Mouse (Mus musculus) liver, postnatal 0 days (tissue): ENCODE measurements around the gene Gpn3. TPM values are rescaled to one million over a fixed set of nuclear protein-coding genes. Genes with fewer than 3 reads are reported as not detected.

Experiments
- ATAC-seq: fragments of 200-750 bp; cut with Nextera tagmentation; 2 replicates; pipeline ENCODE4 v1.8.0; 2017; ENCODE audit warnings: mild to moderate bottlenecking, moderate library complexity
- DNase-seq: peaks from one replicate; pipeline ENCODE4 v3.0.0-alpha.2; 2016
- H3K27ac ChIP-seq: fragments of 300-500 bp; sonication (generic); 2 replicates; pipeline ENCODE4 v1.5.1; 2014; ENCODE audit warnings: antibody characterized with exemption, moderate library complexity, mild to moderate bottlenecking, low read depth
- H3K27me3 ChIP-seq: fragments of 300-500 bp; sonication (generic); 2 replicates; pipeline ENCODE4 v1.6.1; 2014; ENCODE audit warnings: low read length, control low read depth, mixed read lengths; ENCODE audit not compliant: insufficient read depth
- H3K36me3 ChIP-seq: fragments of 300-500 bp; sonication (generic); replicated peaks from 2 replicates; pipeline ENCODE4 v1.6.1; 2014; ENCODE audit warnings: mild to moderate bottlenecking, control low read depth, low read length, moderate library complexity, mixed read lengths; ENCODE audit not compliant: insufficient read depth
- H3K4me1 ChIP-seq: fragments of 300-500 bp; sonication (generic); 2 replicates; pipeline ENCODE4 v1.6.1; 2014; ENCODE audit warnings: antibody characterized with exemption, mild to moderate bottlenecking, control low read depth; ENCODE audit not compliant: insufficient read depth
- H3K4me2 ChIP-seq: fragments of 300-500 bp; sonication (generic); 2 replicates; pipeline ENCODE4 v1.6.1; 2014; ENCODE audit warnings: low read depth, mild to moderate bottlenecking, low read length, moderate library complexity, mixed read lengths
- H3K4me3 ChIP-seq: fragments of 300-500 bp; sonication (generic); 2 replicates; pipeline ENCODE4 v1.5.1; 2014; ENCODE audit warnings: low read depth, low read length
- H3K9ac ChIP-seq: fragments of 300-500 bp; sonication (generic); replicated peaks from 2 replicates; pipeline ENCODE4 v1.6.1; 2014; ENCODE audit warnings: mild to moderate bottlenecking, moderate library complexity
- H3K9me3 ChIP-seq: fragments of 300-500 bp; sonication (generic); 2 replicates; pipeline ENCODE4 v1.6.1; 2016; ENCODE audit warnings: mild to moderate bottlenecking, control low read depth, low read length, mixed read lengths
- CTCF ChIP-seq: sonication (generic); IDR thresholded peaks from 2 replicates; pipeline ENCODE4 v1.5.1; 2016; ENCODE audit warnings: antibody characterized with exemption, low read depth
- EP300 ChIP-seq: IDR thresholded peaks from 2 replicates; pipeline ENCODE4 v1.6.1; 2016; ENCODE audit warnings: antibody characterized with exemption, low read depth, mild to moderate bottlenecking
- WGBS: fragments of 180-500 bp; shearing (Covaris S2); extraction: QIAGEN DNeasy Blood & Tissue Kit; methylation state at CpG from one replicate; pipeline ENCODE4 v1.1.7; 2014; ENCODE audit not compliant: insufficient replicate concordance; 5-methylcytosine and 5-hydroxymethylcytosine counted together
- polyA plus RNA-seq: library from polyadenylated mRNA; unstranded; fragments of >200 nt; fragmentation: Nextera tagmentation; extraction: Ambion mirVana; gene quantifications from 2 replicates; pipeline ENCODE4 v1.2.1, GENCODE M21; 2015

The Gpn3 gene
- polyA plus RNA-seq, 1 experiment from 2014 or later, result 26.7 TPM

- peak; percentile 33; the same call in 1 of the 2 replicates for ATAC-seq
These were observed 22.2 kb downstream of the Gpn3 start for GRCm38 (mm10) chr5:122393887-122394286.

DNA sequence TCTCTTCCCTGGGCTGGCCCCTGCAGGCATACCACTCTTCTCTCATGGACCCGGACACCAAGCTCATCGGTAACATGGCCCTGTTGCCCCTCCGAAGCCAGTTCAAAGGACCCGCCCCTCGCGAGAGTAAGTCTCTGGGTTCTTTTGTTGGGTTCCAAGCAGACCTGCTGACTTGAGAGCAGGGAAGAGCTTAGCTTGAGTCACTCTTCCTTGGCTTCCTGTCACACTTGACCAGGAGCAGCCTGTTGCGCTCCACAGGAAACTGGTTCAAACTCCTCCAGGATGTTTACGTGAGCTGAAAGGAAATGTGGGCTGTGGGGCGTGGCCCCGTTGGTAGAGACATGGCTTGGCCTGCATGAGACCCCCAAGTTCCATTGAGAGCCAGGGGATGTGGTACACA is 25.1 kb downstream of the Gpn3 start:
- H3K9ac ChIP-seq, result no peak overlapping the region
- peaks cover 20% of the 10 kb centered on the region for H3K4me1 ChIP-seq
- peak overlapping the region; percentile 76 for H3K27ac ChIP-seq
- peak; percentile 50; the same call in 1 of the 2 replicates for TF ChIP-seq EP300
- no peak for TF ChIP-seq CTCF
- no peak overlapping the region for H3K4me3 ChIP-seq
- 42% methylated on average over 10 of the region's 10 CpGs for WGBS
- DNase-seq, result no peak
- ATAC-seq, result peak; percentile 49
- H3K36me3 ChIP-seq, result peaks cover 44% of the 10 kb centered on the region
- no peaks in the 10 kb centered on the region for H3K27me3 ChIP-seq
- H3K9me3 ChIP-seq, result no peaks in the 10 kb centered on the region
- H3K4me2 ChIP-seq, result 0 out of 2 replicates have a peak overlapping the region, but pooled peaks have one; percentile 13

More at GRCm38 (mm10) chr5:122393887-122394286, 22.2 kb downstream of the Gpn3 start:
- DNase-seq, result peak; percentile 88
- H3K9me3 ChIP-seq, result no peaks in the 10 kb centered on the region
- peak; percentile 89 for TF ChIP-seq CTCF
- TF ChIP-seq EP300, result no peak
- H3K4me3 ChIP-seq, result no peak overlapping the region
- no peak overlapping the region for H3K4me2 ChIP-seq
- peaks cover 23% of the 10 kb centered on the region for H3K36me3 ChIP-seq
- H3K9ac ChIP-seq, result no peak overlapping the region
- H3K27me3 ChIP-seq, result no peaks in the 10 kb centered on the region
- H3K4me1 ChIP-seq, result peaks cover 11% of the 10 kb centered on the region
- H3K27ac ChIP-seq, result no peak overlapping the region
- WGBS, result 46% methylated on average over 2 of the region's 2 CpGs

DNA sequence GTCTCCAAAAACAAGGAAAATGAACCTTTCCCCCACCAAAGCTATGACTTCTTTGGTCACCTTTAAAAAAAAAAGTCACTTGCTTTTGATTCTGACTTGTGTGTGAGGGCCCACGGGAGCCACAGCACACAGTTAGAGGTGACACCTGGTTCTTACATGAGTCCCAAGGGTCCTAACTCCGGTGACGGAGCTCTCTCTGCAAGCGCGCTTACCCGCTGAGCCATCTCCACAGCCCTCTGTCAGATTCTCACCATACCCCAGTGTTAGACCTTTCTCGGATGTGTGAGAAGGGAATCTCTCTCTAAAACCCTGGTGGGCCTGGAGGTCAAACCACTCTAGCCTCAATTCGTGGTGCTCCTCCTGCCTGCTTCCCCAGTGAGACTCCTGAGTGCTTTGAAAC is 25.8 kb downstream of the Gpn3 start:
- ATAC-seq, result no peak
- TF ChIP-seq EP300, result no peak
- TF ChIP-seq CTCF, result no peak
- Histone ChIP-seq H3K27me3 (no peaks in the 10 kb centered on the region), H3K4me3 (no peak overlapping the region), H3K4me2 (no peak overlapping the region), H3K27ac (peak overlapping the region; percentile 64; the same call in 1 of the 2 replicates), H3K9me3 (no peaks in the 10 kb centered on the region), H3K4me1 (peaks cover 18% of the 10 kb centered on the region), H3K36me3 (peaks cover 51% of the 10 kb centered on the region), H3K9ac (0 out of 2 replicates have a peak overlapping the region, but pooled peaks have one; percentile 30)
- WGBS, result 76% methylated on average over 8 of the region's 8 CpGs
- no peak for DNase-seq

- Histone ChIP-seq H3K4me3 (no peak overlapping the region), H3K27me3 (no peaks in the 10 kb centered on the region)
These were observed 28.2 kb downstream of the Gpn3 start for GRCm38 (mm10) chr5:122399871-122400270.

DNA sequence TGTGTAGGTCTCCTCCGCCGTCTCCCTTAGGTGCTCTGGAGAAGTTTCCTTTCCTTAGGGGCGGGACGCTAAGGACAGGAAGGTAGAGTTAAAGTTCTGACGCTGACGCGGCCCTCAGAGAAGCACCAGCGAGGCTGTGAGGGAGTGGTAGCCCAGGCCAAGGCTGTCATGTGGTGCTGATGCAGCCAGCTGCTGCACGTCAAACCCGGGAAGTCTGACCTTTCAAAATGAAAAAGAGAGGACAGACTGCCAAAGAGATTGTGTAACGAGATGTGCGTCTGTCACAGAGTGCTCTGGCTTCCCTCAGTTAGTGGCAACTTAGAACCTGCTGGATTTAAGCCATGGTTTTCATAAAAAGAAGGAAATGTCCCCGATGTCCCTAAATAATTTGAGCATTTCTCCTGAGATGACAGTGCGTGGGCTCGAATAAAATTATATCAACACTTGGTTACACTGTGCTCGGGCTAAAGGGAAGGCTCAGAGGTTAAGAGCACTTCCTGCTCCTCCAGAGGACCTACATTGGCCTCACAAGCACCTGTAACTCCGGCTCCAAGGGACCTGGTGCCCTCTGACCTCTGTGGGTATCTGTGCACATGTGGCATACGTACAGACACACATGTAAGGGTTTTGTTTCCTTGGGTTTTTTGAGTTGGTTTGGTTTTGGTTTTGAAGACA is 29.1 kb downstream of the Gpn3 start:
- peak overlapping the region; percentile 1; the same call in 1 of the 2 replicates for H3K27ac ChIP-seq
- peaks cover 78% of the 10 kb centered on the region for H3K36me3 ChIP-seq

More at GRCm38 (mm10) chr5:122399871-122400270, 28.2 kb downstream of the Gpn3 start:
- no peak overlapping the region for H3K9ac ChIP-seq
- WGBS, result 86% methylated on average over 8 of the region's 8 CpGs
- ATAC-seq (no peak), DNase-seq (no peak)
- TF ChIP-seq CTCF, result no peak
- no peak for TF ChIP-seq EP300
- peaks cover 9% of the 10 kb centered on the region for H3K4me1 ChIP-seq
- H3K4me2 ChIP-seq, result no peak overlapping the region
- H3K36me3 ChIP-seq, result peaks cover 69% of the 10 kb centered on the region
- no peaks in the 10 kb centered on the region for H3K9me3 ChIP-seq
- H3K27ac ChIP-seq, result no peak overlapping the region

DNA sequence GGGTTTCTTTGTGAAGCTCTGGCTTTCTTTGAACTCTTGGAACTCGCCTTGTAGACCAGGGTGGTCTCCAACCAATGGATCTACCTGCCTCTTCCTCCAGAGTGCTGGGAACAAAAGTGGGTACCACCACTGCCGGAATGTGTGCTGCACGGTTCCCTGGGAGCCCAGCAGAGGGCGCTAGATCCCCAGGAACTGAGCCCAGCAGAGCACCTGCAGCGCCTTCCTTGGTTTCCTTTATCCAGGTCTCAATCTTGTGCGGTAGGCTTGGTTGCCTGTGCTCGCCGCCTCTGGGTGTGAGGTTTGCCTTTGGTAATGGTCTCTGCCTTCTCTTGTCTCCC is 29.6 kb downstream of the Gpn3 start:
- no peak for TF ChIP-seq EP300
- peak; percentile 96 for TF ChIP-seq CTCF

More for the DNA sequence above, 29.1 kb downstream of the Gpn3 start:
- H3K4me2 ChIP-seq, result no peak overlapping the region
- H3K9me3 ChIP-seq, result no peaks in the 10 kb centered on the region
- H3K4me3 ChIP-seq, result no peak overlapping the region
- ATAC-seq, result peak; percentile 16; the same call in 1 of the 2 replicates
- peaks cover 9% of the 10 kb centered on the region for H3K4me1 ChIP-seq
- TF ChIP-seq EP300, result no peak
- no peak for TF ChIP-seq CTCF
- no peak for DNase-seq
- no peak overlapping the region for H3K9ac ChIP-seq
- H3K27me3 ChIP-seq, result no peaks in the 10 kb centered on the region
- 70% methylated on average over 18 of the region's 18 CpGs for WGBS

More for the DNA sequence above, 29.6 kb downstream of the Gpn3 start:
- Histone ChIP-seq H3K4me2 (no peak overlapping the region), H3K9ac (no peak overlapping the region), H3K9me3 (no peaks in the 10 kb centered on the region), H3K27ac (no peak overlapping the region), H3K36me3 (peaks cover 82% of the 10 kb centered on the region), H3K27me3 (no peaks in the 10 kb centered on the region), H3K4me3 (no peak overlapping the region), H3K4me1 (peaks cover 9% of the 10 kb centered on the region)
- ATAC-seq, result peak; percentile 33; the same call in 1 of the 2 replicates
- peak; percentile 79 for DNase-seq
- WGBS, result 40% methylated on average over 8 of the region's 8 CpGs
